Mouse (Mus musculus) testis, postnatal 10 days (tissue): Measurements from ENCODE around the gene Olfr91.
"Not testable (repeated sequence)": the region's sequence is repeated elsewhere in the genome, so short reads cannot be mapped to it uniquely, and the experiment has no call there.

Source experiments
- DNase-seq: peaks from one replicate; pipeline ENCODE4 v3.0.0; 2021; ENCODE audit warnings: low spot score

The Olfr91 gene

DNA sequence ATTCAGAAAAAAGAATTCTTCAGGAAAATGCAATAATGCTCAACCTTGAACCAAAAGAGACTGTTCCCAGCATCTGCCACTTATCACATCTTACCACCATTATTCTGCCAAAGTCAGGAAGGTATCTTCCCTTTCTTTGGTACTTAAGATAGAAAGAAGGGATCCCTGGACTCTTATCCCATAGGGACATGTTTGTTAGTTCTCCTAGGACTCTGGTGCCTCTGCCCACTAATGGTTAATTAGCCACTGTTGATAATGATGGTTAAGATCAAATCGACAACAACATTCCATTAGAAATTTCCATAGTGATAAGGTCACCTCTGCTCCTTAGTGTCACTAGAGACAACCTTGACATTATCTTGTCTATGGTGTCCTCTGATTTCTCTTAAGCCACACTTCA, at the start of gene Olfr91:
Olfr91 (minus strand) TSS at position 101 of the 400 bp plus-strand sequence.
- DNase-seq: no peak

GRCm38 (mm10) chr17:37131366-37131765, 33.3 kb upstream of the Olfr91 start:
- not testable (repeated sequence) for DNase-seq

DNA sequence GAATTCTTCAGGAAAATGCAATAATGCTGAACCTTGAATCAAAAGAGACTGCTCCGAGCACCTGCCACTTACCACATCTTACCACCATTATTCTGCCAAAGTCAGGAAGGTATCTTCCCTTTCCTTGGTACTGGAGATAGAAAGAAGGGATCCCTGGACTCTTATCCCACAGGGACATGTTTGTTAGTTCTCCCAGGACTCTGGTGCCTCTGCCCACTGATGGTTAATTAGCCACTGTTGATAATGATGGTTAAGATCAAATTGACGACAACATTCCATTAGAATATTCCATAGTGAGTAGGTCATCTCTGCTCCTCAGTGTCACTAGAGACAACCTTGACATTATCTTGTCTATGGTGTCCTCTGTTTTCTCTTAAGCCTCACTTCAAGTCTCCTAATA, 21.9 kb upstream of the Olfr91 start, which contains the start of gene Olfr92:
Olfr92 (minus strand) TSS at position 101 of the 400 bp plus-strand sequence.
- DNase-seq: no peak

- no peak for DNase-seq
These were observed 4.8 kb downstream of the Olfr91 start for GRCm38 (mm10) chr17:37093289-37093688.

DNA sequence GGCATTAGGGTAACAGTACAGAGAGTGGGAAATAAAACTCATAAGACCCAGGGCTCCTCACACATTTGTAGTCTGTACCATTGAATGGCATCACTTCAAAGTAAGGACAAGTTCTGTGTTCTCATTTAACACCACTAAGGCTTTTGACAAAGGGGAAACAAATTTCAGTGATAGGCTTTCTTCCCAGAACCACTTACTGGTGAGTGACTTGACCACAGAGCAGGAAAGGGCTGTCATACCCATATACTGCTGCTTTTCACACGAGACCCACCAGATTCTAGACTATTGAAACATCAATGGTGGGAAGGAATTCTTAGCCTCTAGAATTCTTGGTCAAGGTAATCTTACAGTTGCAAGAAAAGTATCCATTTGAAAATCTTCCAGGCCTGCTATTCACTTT, 5.9 kb downstream of the Olfr91 start:
- DNase-seq: no peak

- DNase-seq: no peak
These were observed 9.7 kb downstream of the Olfr91 start, which contains the start of gene Olfr90 for GRCm38 (mm10) chr17:37088399-37088798. TSS of gene Olfr90 (minus strand) at chr17:37088499.

DNA sequence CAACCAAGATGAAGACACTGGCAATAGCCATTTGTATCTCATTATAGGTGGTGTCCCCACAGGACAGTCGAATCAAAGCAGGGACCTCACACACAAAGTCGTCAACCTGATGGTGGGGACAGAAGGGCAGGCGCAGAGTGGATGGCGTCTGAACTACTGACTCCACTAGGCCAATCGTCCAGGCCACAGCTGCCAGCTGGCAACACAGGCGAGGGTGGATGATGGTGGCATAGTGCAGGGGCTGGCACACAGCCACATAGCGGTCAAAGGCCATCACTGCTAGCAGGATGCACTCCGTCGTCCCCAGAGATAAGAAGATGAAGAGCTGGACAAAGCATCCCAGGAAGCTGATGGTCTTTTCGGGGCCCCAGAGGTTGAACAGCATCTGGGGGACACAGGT, 12.5 kb downstream of the Olfr91 start:
- DNase-seq: no peak

GRCm38 (mm10) chr17:37084632-37085031, 13.4 kb downstream of the Olfr91 start:
- no peak for DNase-seq

- DNase-seq: peak; percentile 73
These were observed 14.8 kb downstream of the Olfr91 start for GRCm38 (mm10) chr17:37083327-37083726.

DNA sequence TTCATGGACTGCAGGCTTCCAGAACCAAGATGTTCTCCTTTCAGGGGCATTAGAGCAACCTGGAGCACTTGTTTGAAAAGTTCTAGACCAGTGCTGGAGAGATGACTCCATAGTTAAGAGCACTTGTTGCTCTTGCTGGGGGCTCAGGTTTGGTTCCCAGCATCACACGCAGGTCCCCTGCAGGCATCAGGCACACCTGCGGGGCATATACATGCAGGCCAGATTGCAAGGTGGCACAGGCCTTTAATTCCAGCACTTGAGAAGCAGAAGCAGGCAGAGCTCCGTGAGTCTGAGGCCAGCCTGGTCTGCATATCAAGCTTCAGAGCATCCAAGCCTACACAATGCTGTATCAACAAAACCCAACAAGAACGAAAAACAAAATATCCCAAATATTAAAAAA, 16.4 kb downstream of the Olfr91 start:
- DNase-seq: no peak

GRCm38 (mm10) chr17:37080119-37080518, 18.0 kb downstream of the Olfr91 start:
- peak; percentile 62 for DNase-seq

GRCm38 (mm10) chr17:37078990-37079389, 19.1 kb downstream of the Olfr91 start:
- no peak for DNase-seq

- DNase-seq: no peak
These were observed 19.9 kb downstream of the Olfr91 start for GRCm38 (mm10) chr17:37078193-37078592.

DNA sequence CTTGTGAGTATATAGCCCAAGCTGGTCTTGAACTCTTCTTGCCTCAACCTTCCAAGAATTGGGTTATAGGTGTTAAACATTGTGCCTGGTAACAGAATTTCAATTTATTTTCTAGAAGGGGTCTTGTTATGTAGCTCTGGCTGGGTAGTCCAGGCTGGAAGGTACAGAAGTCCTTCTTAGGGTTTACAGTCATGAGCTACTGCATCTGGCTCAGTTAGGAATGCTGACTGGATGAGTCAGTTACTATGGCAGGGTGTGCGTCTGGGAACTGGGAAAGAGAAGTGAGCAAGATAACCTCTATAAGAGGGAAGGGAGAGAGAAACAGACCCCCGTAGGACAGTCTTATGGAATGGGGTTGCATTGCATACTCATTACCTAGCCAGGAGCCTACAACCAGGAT, 22.3 kb downstream of the Olfr91 start:
- no peak for DNase-seq

DNA sequence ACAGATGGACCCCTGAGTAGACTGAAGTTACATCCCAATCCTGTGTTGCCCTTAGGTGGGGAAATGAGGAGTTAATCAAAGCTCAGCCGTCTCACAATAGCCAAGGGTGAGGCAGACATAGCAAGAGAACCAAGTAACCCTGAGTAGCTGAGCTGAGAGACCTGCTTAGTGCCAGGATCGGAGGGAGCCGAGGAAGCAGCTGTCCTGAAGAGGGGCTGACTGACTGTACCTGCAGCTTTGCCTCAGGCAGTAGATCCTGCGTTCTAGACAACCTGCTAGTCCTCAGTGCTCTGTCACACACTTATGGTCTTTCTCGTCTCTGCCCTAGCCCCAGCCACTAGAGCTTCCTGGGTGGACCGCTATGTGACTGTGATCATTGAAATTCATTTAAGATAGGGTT, 22.9 kb downstream of the Olfr91 start:
- no peak for DNase-seq

GRCm38 (mm10) chr17:37072730-37073276, 25.3 kb downstream of the Olfr91 start:
- no peak for DNase-seq

DNA sequence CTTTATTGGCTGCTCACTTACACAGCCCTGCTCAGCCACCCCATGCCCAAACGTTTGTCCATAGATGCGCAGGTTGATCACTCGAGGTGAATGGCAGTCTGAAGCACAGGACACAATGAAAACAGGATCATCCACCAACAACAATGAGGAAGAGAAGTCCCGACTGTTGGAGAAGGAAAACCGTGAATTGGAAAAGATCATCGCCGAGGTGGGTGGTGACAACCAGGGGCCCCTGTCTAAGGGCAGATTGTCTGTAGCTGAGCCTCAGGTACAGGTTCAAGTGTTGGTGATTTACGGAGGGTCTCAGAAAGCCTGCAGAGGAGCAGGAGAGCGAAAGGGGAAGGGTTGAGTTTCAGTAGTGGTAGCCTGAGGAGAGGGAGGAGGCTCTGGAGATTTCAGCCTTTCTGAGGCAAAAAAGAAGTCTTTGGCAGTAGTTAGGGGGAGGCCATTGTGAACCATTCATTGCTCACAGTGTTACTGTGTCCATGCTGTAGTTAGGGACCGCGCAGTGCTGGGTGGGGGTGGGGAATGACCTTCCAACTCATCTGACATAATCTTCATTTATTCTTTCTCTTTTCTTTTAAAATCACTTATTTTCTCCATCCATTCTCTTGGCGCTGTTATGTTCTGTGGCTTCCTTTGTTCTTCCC, 25.9 kb downstream of the Olfr91 start:
- no peak for DNase-seq

DNA sequence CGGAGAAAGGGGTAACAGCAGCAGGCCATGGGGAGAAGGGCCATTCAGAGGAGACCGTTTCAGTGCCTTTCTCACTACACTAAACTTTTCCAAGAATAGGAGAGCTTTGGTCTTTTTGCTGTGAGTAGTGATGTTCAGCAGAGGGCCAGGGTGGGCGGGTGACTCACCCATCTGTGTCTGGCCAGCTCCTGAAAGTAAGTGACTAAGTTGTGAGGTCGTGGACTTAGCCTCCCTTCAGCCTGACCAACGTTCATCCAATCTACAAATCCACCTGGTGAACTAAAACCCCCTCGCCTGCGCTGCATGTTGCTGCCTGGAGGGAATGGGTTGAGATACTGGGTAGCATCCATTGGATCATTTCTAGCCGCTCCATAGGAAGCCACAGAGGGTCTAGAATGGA, 28.0 kb downstream of the Olfr91 start:
- DNase-seq: no peak

GRCm38 (mm10) chr17:37067861-37068260, 30.2 kb downstream of the Olfr91 start:
- DNase-seq: no peak

DNA sequence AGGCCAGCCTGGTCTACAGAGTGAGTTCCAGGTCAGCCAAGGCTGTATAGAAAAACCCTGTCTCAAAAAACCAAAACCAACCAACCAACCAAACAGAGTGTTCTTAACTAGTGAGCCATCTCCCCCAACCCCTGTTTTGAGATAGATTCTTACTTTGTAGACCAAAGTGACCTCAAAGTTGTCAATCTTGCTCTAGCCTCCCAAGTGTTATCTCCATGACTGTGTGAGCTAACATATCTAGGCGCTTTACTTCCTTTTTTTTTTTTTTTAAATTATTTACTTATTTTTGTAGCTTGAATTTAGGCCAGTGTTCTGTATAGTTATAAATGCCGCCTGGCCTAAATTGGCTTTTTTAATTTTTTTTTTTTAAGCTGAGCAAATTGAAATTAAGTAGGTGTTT, 32.1 kb downstream of the Olfr91 start:
- no peak for DNase-seq

DNA sequence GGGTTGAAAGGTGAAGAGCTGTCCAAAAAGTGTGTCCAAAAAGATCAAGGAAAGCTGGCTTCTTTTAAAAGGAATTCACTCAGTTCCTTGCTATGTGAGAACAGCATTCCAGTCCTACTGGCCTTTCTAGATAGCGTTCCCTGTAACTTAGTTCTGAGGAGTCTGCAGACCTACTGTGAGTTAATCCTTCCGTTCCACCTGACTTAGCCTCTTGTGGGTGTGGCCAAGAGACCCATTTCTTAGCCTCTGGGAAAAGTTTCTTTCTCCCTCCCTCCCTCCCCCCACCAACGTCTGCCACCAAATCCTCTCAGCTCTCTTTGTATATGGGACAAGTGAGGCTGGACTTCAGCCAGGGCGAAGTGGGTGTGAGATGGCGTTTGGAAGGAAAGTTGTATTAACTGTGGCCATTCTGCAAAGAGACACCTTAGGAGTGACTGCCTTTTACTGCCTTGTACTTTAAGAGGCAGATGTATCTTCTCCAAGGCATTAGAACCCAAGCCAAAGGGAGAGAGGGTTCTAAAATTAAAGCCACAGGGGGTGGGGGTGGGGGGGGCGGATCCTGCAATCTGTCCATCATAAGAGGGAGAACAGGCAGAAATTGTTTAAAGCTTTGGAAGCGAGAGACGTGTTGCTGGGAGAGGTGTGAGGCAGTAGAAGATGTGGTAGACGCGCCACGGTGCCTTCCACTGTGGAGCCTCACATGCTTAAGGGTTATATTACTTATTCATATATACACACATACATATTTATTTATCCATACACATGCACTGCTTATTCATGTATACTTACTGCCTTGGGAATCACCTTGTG, 34.2 kb downstream of the Olfr91 start:
- DNase-seq: no peak

DNA sequence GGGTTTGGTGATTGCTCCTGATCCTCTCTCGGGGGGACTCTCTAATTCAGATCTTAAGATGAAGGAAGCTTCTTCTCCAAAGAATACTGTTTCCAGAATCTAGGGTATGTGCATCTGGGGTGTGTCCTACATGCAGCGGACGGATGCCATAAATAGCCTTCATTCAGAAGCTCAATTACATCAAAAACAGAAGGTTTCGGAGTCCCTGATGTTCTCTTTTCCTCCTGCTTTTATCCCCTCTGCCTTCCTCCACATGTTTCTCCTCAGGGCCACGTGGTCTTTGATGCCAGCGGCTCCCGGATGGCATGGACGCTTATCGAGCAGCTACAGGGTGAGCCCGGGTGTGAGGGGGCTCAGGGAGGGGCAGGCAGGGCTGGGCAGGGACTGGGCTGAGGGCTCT, 35.0 kb downstream of the Olfr91 start:
- no peak for DNase-seq

DNA sequence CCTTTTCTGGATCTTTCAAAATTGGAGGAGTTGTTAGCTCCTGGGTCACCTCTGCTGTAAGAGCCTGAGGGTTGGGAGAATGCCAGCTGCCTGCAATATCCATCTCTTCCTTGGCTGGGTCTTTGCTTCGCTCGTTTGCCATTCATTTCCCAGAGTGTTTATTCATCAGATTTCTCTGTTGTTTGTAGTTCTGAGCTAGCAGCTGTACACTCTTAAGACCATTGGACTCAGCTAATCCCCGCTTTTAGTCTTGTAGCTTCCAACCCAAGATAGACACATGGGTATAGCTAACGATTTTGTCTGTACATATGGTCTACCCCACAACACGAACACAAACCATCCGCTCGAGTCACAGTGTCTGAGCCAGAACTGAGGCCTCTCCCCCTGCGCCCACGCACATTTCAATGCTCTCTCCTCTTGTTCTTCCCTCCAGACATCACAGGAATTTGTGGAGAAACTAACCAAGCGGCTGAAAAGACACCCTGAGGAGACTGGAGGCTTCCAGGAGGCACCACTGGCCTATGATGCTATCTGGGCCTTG, 35.9 kb downstream of the Olfr91 start:
- DNase-seq: no peak
